Mouse (Mus musculus): ENCODE results near the gene Oxt. TPM values are rescaled to one million over a fixed set of nuclear protein-coding genes. Genes with fewer than 3 reads are reported as not detected.
"Not testable (repeated sequence)": the region's sequence is repeated elsewhere in the genome, so short reads cannot be mapped to it uniquely, and the experiment has no call there.

Oxt gene
- polyA plus RNA-seq, 1 experiment, result not detected

- Histone ChIP-seq H3K36me3 (ENCODE audit: control insufficient read depth) (no peaks in the 10 kb centered on the region), H3K9me3 (ENCODE audit: control insufficient read depth, low read length) (peaks cover 6% of the 10 kb centered on the region; the same call in 1 of the 2 replicates), H3K27me3 (ENCODE audit: control insufficient read depth) (peaks cover 66% of the 10 kb centered on the region), H3K4me1 (ENCODE audit: control insufficient read depth) (peaks cover 6% of the 10 kb centered on the region), H3K4me3 (replicated peaks) (no peak overlapping the region)
- TF ChIP-seq TAL1 (IDR thresholded peaks at IDR 0.05; ENCODE audit: low read length) (no peak), GATA1 (IDR thresholded peaks at IDR 0.05; ENCODE audit: low read length) (no peak)
These were observed 1.0 kb upstream of the Oxt start for GRCm38 (mm10) chr2:130574960-130575359.

GRCm38 (mm10) chr2:130576564-130576963, 591 bp downstream of the Oxt start:
- not testable (repeated sequence) for H3K4me1 ChIP-seq (ENCODE audit: control insufficient read depth)

GRCm38 (mm10) chr2:130577021-130577420, 1.0 kb downstream of the Oxt start:
- H3K9me3 ChIP-seq (ENCODE audit: control insufficient read depth, low read length), result peaks cover 6% of the 10 kb centered on the region; the same call in 1 of the 2 replicates
- H3K4me3 ChIP-seq (replicated peaks), result no peak overlapping the region

More at GRCm38 (mm10) chr2:130576564-130576963, 591 bp downstream of the Oxt start:
- not testable (repeated sequence) for H3K36me3 ChIP-seq (ENCODE audit: control insufficient read depth); H3K9me3 ChIP-seq (ENCODE audit: control insufficient read depth, low read length); H3K4me3 ChIP-seq (replicated peaks)
- H3K27me3 ChIP-seq (ENCODE audit: control insufficient read depth), result peaks cover 82% of the 10 kb centered on the region

GRCm38 (mm10) chr2:130577632-130578031, 1.7 kb downstream of the Oxt start:
- peaks cover 90% of the 10 kb centered on the region for H3K27me3 ChIP-seq (ENCODE audit: control insufficient read depth)
- TF ChIP-seq GATA1 (IDR thresholded peaks at IDR 0.05; ENCODE audit: low read length) (no peak), TAL1 (IDR thresholded peaks at IDR 0.05; ENCODE audit: low read length) (no peak)
- H3K36me3 ChIP-seq (ENCODE audit: control insufficient read depth), result no peaks in the 10 kb centered on the region
- H3K4me3 ChIP-seq (replicated peaks), result no peak overlapping the region
- peaks cover 6% of the 10 kb centered on the region for H3K4me1 ChIP-seq (ENCODE audit: control insufficient read depth)
- peaks cover 6% of the 10 kb centered on the region; the same call in 1 of the 2 replicates for H3K9me3 ChIP-seq (ENCODE audit: control insufficient read depth, low read length)

More at GRCm38 (mm10) chr2:130577021-130577420, 1.0 kb downstream of the Oxt start:
- Histone ChIP-seq H3K27me3 (ENCODE audit: control insufficient read depth) (peaks cover 87% of the 10 kb centered on the region), H3K4me1 (ENCODE audit: control insufficient read depth) (peaks cover 6% of the 10 kb centered on the region), H3K36me3 (ENCODE audit: control insufficient read depth) (no peaks in the 10 kb centered on the region)
- no peak for TF ChIP-seq GATA1 (IDR thresholded peaks at IDR 0.05; ENCODE audit: low read length)
- no peak for TF ChIP-seq TAL1 (IDR thresholded peaks at IDR 0.05; ENCODE audit: low read length)

GRCm38 (mm10) chr2:130578148-130578547, 2.2 kb downstream of the Oxt start:
- no peak for TF ChIP-seq GATA1 (IDR thresholded peaks at IDR 0.05; ENCODE audit: low read length)
- TF ChIP-seq TAL1 (IDR thresholded peaks at IDR 0.05; ENCODE audit: low read length), result no peak
- Histone ChIP-seq H3K9me3 (ENCODE audit: control insufficient read depth, low read length) (peaks cover 6% of the 10 kb centered on the region; the same call in 1 of the 2 replicates), H3K27me3 (ENCODE audit: control insufficient read depth) (peaks cover 93% of the 10 kb centered on the region), H3K36me3 (ENCODE audit: control insufficient read depth) (no peaks in the 10 kb centered on the region), H3K4me1 (ENCODE audit: control insufficient read depth) (peaks cover 6% of the 10 kb centered on the region), H3K4me3 (replicated peaks) (no peak overlapping the region)

- Histone ChIP-seq H3K27me3 (ENCODE audit: control insufficient read depth) (peaks cover 90% of the 10 kb centered on the region), H3K36me3 (ENCODE audit: control insufficient read depth) (no peaks in the 10 kb centered on the region), H3K4me1 (ENCODE audit: control insufficient read depth) (peaks cover 6% of the 10 kb centered on the region), H3K4me3 (replicated peaks) (no peak overlapping the region), H3K9me3 (ENCODE audit: control insufficient read depth, low read length) (peaks cover 6% of the 10 kb centered on the region; the same call in 1 of the 2 replicates)
- TF ChIP-seq TAL1 (IDR thresholded peaks at IDR 0.05; ENCODE audit: low read length) (no peak), GATA1 (IDR thresholded peaks at IDR 0.05; ENCODE audit: low read length) (no peak)
These were observed 3.8 kb downstream of the Oxt start for GRCm38 (mm10) chr2:130579791-130580190.

- TF ChIP-seq GATA1 (IDR thresholded peaks at IDR 0.05; ENCODE audit: low read length) (no peak), TAL1 (IDR thresholded peaks at IDR 0.05; ENCODE audit: low read length) (no peak)
- peaks cover 6% of the 10 kb centered on the region for H3K4me1 ChIP-seq (ENCODE audit: control insufficient read depth)
- H3K36me3 ChIP-seq (ENCODE audit: control insufficient read depth), result no peaks in the 10 kb centered on the region
- no peak overlapping the region for H3K4me3 ChIP-seq (replicated peaks)
- peaks cover 4% of the 10 kb centered on the region; the same call in 1 of the 2 replicates for H3K9me3 ChIP-seq (ENCODE audit: control insufficient read depth, low read length)
- peaks cover 76% of the 10 kb centered on the region for H3K27me3 ChIP-seq (ENCODE audit: control insufficient read depth)
These were observed 5.2 kb downstream of the Oxt start for GRCm38 (mm10) chr2:130581201-130581600.

GRCm38 (mm10) chr2:130582552-130582951, 6.6 kb downstream of the Oxt start, which contains the start of gene Avp:
TSS of gene Avp (minus strand) at chr2:130582554.
- H3K36me3 ChIP-seq (ENCODE audit: control insufficient read depth), result no peaks in the 10 kb centered on the region
- TF ChIP-seq GATA1 (IDR thresholded peaks at IDR 0.05; ENCODE audit: low read length) (no peak), TAL1 (IDR thresholded peaks at IDR 0.05; ENCODE audit: low read length) (no peak)
- H3K27me3 ChIP-seq (ENCODE audit: control insufficient read depth), result peaks cover 63% of the 10 kb centered on the region
- H3K4me1 ChIP-seq (ENCODE audit: control insufficient read depth), result peaks cover 2% of the 10 kb centered on the region
- no peaks in the 10 kb centered on the region; the same call in 1 of the 2 replicates for H3K9me3 ChIP-seq (ENCODE audit: control insufficient read depth, low read length)
- H3K4me3 ChIP-seq (replicated peaks), result no peak within 1 kb of the TSS

GRCm38 (mm10) chr2:130583902-130584560, 8.1 kb downstream of the Oxt start:
- Histone ChIP-seq H3K4me3 (replicated peaks) (no peak overlapping the region), H3K27me3 (ENCODE audit: control insufficient read depth) (peaks cover 48% of the 10 kb centered on the region), H3K4me1 (ENCODE audit: control insufficient read depth) (peaks cover 3% of the 10 kb centered on the region; the same call in 1 of the 2 replicates), H3K36me3 (ENCODE audit: control insufficient read depth) (no peaks in the 10 kb centered on the region), H3K9me3 (ENCODE audit: control insufficient read depth, low read length) (no peaks in the 10 kb centered on the region; the same call in 1 of the 2 replicates)
- TF ChIP-seq GATA1 (IDR thresholded peaks at IDR 0.05; ENCODE audit: low read length) (no peak), TAL1 (IDR thresholded peaks at IDR 0.05; ENCODE audit: low read length) (no peak)
